Mouse (Mus musculus) forebrain, embryonic 12.5 days (tissue): Measurements from ENCODE around the gene Exosc2. TPM values are rescaled to one million over a fixed set of nuclear protein-coding genes. Genes with fewer than 3 reads are reported as not detected.

Source experiments
- ATAC-seq: fragments of 200-750 bp; cut with Nextera tagmentation; 2 replicates; pipeline ENCODE4 v1.8.0; 2017; ENCODE audit warnings: moderate TSS enrichment; ENCODE audit not compliant: low FRiP score
- H3K27ac ChIP-seq: fragments of 300-500 bp; sonication (generic); 2 replicates; pipeline ENCODE4 v1.5.1; 2016; ENCODE audit warnings: mild to moderate bottlenecking
- H3K27me3 ChIP-seq: fragments of 300-500 bp; sonication (generic); 2 replicates; pipeline ENCODE4 v1.6.1; 2016; ENCODE audit warnings: mild to moderate bottlenecking
- H3K36me3 ChIP-seq: fragments of 300-500 bp; sonication (generic); replicated peaks from 2 replicates; pipeline ENCODE4 v1.6.1; 2016; ENCODE audit warnings: mild to moderate bottlenecking
- H3K4me1 ChIP-seq: fragments of 300-500 bp; sonication (generic); 2 replicates; pipeline ENCODE4 v1.6.1; 2016
- H3K4me2 ChIP-seq: fragments of 300-500 bp; sonication (generic); 2 replicates; pipeline ENCODE4 v1.6.1; 2016; ENCODE audit warnings: mild to moderate bottlenecking, moderate library complexity
- H3K4me3 ChIP-seq: fragments of 300-500 bp; sonication (generic); replicated peaks from 2 replicates; pipeline ENCODE4 v1.5.1; 2016; ENCODE audit warnings: mild to moderate bottlenecking
- H3K9ac ChIP-seq: fragments of 300-500 bp; sonication (generic); 2 replicates; pipeline ENCODE4 v1.6.1; 2016; ENCODE audit warnings: mild to moderate bottlenecking
- H3K9me3 ChIP-seq: fragments of 300-500 bp; sonication (generic); 2 replicates; pipeline ENCODE4 v1.6.1; 2016
- WGBS: fragments of 180-500 bp; shearing (Covaris S2); methylation state at CpG from one replicate; pipeline ENCODE4 v1.1.7; 2016; 5-methylcytosine and 5-hydroxymethylcytosine counted together
- polyA plus RNA-seq: library from polyadenylated mRNA; unstranded; fragments of >200 nt; fragmentation: Nextera tagmentation; extraction: Ambion mirVana; gene quantifications from 2 replicates; pipeline ENCODE4 v1.2.1, GENCODE M21; 2016

The Exosc2 gene
- polyA plus RNA-seq, 1 experiment from 2014 or later = 60.7 TPM

GRCm38 (mm10) chr2:31712716-31713115 is 42.2 kb downstream of the Exosc2 start:
- no peaks in the 10 kb centered on the region for H3K36me3 ChIP-seq
- H3K27me3 ChIP-seq = no peaks in the 10 kb centered on the region
- no peak for ATAC-seq
- H3K9me3 ChIP-seq = no peaks in the 10 kb centered on the region
- H3K4me1 ChIP-seq = no peaks in the 10 kb centered on the region
- 82% methylated on average over 2 of the region's 2 CpGs for whole genome bisulfite sequencing
- H3K9ac ChIP-seq = no peak overlapping the region
- H3K27ac ChIP-seq = no peak overlapping the region
- no peak overlapping the region for H3K4me3 ChIP-seq
- no peak overlapping the region for H3K4me2 ChIP-seq

GRCm38 (mm10) chr2:31713813-31714212 is 43.3 kb downstream of the Exosc2 start:
- Histone ChIP-seq H3K4me3 (no peak overlapping the region), H3K27ac (no peak overlapping the region), H3K36me3 (no peaks in the 10 kb centered on the region), H3K4me2 (no peak overlapping the region), H3K27me3 (no peaks in the 10 kb centered on the region), H3K9me3 (no peaks in the 10 kb centered on the region), H3K4me1 (no peaks in the 10 kb centered on the region), H3K9ac (no peak overlapping the region)
- WGBS = 89% methylated on average over 3 of the region's 3 CpGs
- ATAC-seq = no peak

DNA sequence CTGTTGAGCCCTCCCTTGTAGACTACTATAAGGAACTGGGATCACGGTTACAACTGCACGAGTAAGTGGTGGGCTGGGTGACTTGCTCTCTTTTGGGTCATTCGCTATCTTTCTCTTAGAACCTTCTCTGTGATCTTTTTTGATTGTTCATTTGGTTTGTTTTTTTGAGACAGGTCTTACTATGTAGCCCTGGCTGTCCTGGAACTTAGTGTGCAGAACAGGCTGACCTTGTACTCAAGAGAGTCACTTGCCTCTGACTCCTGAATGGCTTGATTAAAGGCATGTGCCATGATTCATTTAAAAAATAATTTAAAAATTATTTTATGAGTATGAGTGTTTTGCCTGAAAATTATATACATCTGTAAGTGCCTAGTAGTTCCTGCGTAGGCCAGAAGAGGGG is 44.3 kb downstream of the Exosc2 start:
- Histone ChIP-seq H3K9ac (no peak overlapping the region), H3K4me3 (no peak overlapping the region), H3K27me3 (no peaks in the 10 kb centered on the region), H3K27ac (no peak overlapping the region), H3K36me3 (no peaks in the 10 kb centered on the region), H3K4me2 (no peak overlapping the region), H3K9me3 (no peaks in the 10 kb centered on the region), H3K4me1 (no peaks in the 10 kb centered on the region; the same call in 1 of the 2 replicates)
- 95% methylated on average over 4 of the region's 4 CpGs for WGBS
- ATAC-seq = no peak

GRCm38 (mm10) chr2:31715985-31716384 is 45.5 kb downstream of the Exosc2 start:
- no peak for ATAC-seq
- Histone ChIP-seq H3K36me3 (no peaks in the 10 kb centered on the region), H3K4me1 (no peaks in the 10 kb centered on the region; the same call in 1 of the 2 replicates), H3K4me3 (no peak overlapping the region), H3K27ac (no peak overlapping the region), H3K9me3 (no peaks in the 10 kb centered on the region), H3K27me3 (no peaks in the 10 kb centered on the region), H3K9ac (no peak overlapping the region), H3K4me2 (no peak overlapping the region)
- WGBS = 90% methylated on average over 7 of the region's 7 CpGs

DNA sequence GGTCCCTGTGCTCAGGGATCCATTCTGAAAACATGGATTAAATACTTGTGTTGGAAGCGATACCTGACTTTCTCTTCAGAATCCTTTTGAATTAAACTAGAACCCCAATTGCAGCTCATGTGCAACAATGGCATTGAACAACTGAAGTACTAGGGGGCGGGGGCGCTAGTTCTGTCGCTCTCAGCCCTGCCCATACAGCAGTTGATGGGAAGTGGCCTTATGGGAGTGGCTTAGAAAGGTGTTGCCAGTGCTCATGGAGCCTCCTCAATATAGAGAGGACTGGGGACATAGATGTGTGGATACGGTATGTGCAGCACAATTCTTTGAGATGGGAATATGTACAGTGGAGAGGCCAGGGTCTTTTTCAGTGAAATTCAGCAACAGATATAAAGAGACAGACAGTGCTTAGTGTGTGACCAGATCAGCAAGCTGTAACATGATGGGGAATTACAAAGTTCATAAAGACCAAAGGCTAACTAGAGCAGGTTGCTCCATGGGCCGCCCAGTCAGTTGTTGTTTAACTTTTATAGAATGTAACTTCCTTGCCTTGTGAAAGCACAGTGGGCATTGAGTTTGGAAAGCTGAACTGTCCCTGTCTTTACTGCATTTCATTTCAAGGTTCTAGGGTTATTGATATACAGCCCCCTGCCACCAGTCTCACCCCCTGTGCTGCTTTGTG is 48.8 kb downstream of the Exosc2 start:
- no peaks in the 10 kb centered on the region for H3K36me3 ChIP-seq
- no peak overlapping the region for H3K4me2 ChIP-seq
- no peak overlapping the region for H3K27ac ChIP-seq
- ATAC-seq = no peak
- no peaks in the 10 kb centered on the region for H3K27me3 ChIP-seq
- no peak overlapping the region for H3K9ac ChIP-seq
- H3K9me3 ChIP-seq = no peaks in the 10 kb centered on the region
- 85% methylated on average over 6 of the region's 6 CpGs for WGBS
- no peak overlapping the region for H3K4me3 ChIP-seq
- peaks cover 2% of the 10 kb centered on the region for H3K4me1 ChIP-seq

DNA sequence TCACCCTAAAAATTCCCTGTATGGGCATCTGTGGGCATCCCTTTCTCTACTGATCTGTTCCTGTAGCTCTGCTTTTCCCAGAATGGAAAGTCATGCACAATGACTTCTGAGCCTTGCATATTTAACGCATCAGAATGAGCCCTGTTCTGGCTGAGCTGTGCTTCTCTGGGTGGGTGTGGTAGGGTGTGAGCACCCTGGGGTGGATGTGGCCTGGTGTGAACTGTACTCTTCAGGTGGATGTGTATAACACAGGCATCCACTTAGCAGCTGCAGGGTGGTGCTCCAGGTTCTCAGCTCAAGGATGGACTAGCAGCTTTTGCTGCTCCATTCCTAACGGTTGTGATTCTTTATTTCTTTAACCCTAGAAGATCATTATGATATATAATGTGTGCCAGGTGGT is 49.4 kb downstream of the Exosc2 start:
- no peak overlapping the region for H3K4me2 ChIP-seq
- WGBS = 77% methylated on average over 2 of the region's 2 CpGs
- H3K36me3 ChIP-seq = no peaks in the 10 kb centered on the region
- H3K9me3 ChIP-seq = no peaks in the 10 kb centered on the region
- H3K9ac ChIP-seq = no peak overlapping the region
- peaks cover 2% of the 10 kb centered on the region for H3K4me1 ChIP-seq
- no peak for ATAC-seq
- H3K4me3 ChIP-seq = no peak overlapping the region
- no peaks in the 10 kb centered on the region for H3K27me3 ChIP-seq
- H3K27ac ChIP-seq = no peak overlapping the region

DNA sequence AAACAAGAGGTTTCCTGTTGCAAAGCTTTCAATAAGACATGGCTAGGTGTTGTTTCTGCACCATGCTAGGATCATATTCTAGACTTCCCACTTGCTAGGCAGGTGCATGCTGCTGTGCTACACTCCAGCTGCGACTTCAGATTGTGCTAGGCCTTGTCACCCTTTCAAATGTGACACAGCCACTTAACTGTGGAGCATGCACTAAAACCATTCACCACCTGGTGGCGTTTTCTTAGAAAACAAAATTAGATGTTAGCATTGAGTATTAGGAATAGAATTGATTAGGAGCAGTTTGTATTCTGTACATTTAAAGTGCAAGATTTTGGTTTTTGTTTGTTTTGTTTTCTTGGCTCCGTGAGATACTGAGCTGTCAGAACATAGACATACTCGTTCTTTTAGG is 50.3 kb downstream of the Exosc2 start:
- Histone ChIP-seq H3K4me2 (no peak overlapping the region), H3K36me3 (no peaks in the 10 kb centered on the region), H3K27ac (no peak overlapping the region), H3K4me3 (no peak overlapping the region), H3K27me3 (no peaks in the 10 kb centered on the region), H3K9ac (no peak overlapping the region), H3K4me1 (peaks cover 2% of the 10 kb centered on the region), H3K9me3 (no peaks in the 10 kb centered on the region)
- WGBS = 73% methylated on average over 4 of the region's 4 CpGs
- no peak for ATAC-seq

DNA sequence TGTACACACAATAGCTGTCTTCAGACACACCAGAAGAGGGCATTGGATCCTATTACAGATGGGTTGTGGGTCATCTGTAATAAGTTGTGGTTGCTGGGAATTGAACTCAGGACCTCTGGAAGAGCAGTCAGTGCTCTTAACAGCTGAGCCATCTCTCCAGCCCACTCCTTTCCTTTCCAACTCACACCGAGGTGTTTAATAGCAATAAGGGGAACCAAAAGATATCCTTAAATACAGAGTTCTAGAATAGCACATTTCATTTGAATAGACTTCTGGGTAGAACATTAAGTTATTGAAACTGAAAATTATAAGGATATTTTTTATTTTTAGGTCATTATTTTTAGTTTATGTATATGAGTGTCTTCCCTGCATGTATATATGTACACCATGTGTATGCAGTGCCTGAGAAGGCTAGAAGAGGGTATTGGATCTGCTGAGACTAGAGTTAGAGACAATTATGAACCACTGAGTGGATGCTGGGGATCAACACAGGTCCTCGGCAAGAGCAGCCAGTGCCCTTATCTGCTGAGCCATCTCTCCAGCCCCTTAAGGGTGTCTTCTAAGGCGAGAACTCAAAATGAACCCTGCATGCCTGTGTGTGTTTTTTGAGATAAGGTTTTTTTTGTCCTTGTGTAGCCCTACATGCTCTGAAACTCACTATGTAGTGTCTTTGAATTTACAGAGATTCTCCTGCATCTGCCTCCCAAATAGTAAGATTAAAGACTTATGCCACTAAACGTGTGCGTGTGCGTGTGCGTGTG is 54.4 kb downstream of the Exosc2 start:
- no peak for ATAC-seq
- Histone ChIP-seq H3K36me3 (no peaks in the 10 kb centered on the region), H3K9ac (no peak overlapping the region), H3K9me3 (no peaks in the 10 kb centered on the region), H3K4me1 (peaks cover 7% of the 10 kb centered on the region), H3K27me3 (no peaks in the 10 kb centered on the region), H3K4me3 (no peak overlapping the region), H3K27ac (no peak overlapping the region), H3K4me2 (no peak overlapping the region)
- 96% methylated on average over 7 of the region's 7 CpGs for WGBS

DNA sequence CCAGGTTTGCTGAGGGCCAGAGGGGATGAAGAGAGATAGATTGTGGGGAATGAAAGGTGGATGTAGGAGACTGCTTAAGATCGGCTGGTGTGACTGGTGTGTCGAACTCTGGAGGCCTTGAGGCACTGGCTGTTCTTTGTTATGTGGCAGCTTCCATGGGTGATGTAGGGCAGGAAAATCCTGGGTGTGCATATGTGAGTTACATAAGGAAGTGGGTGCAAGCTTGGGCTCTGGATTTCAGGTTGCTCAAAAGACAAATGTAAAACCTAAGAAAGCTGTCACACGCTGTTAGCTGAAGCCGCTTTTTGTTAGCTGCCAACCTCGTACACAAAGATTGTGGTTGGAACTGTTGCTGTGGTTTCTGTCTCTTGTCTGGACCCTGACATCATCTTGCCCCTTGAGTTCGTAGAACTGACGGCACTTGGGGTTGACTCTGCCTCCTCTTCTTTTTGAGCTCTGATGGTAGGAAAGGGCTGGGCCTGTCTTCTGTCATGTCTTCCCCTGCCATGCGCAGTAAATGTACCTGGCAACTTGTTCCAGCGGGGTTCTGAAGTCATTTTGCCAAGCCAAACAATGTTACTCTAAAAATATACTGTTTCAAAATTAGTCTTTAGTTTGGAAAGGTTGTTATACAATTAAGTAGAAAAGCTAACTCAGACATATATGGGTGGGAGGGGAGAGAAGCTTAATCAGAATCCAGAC is 57.2 kb downstream of the Exosc2 start:
- 94% methylated on average over 9 of the region's 9 CpGs for WGBS
- Histone ChIP-seq H3K36me3 (no peaks in the 10 kb centered on the region), H3K4me1 (peaks cover 5% of the 10 kb centered on the region; the same call in 1 of the 2 replicates), H3K27me3 (no peaks in the 10 kb centered on the region), H3K9ac (no peak overlapping the region), H3K4me2 (no peak overlapping the region), H3K4me3 (no peak overlapping the region), H3K27ac (no peak overlapping the region), H3K9me3 (no peaks in the 10 kb centered on the region)
- ATAC-seq = no peak

DNA sequence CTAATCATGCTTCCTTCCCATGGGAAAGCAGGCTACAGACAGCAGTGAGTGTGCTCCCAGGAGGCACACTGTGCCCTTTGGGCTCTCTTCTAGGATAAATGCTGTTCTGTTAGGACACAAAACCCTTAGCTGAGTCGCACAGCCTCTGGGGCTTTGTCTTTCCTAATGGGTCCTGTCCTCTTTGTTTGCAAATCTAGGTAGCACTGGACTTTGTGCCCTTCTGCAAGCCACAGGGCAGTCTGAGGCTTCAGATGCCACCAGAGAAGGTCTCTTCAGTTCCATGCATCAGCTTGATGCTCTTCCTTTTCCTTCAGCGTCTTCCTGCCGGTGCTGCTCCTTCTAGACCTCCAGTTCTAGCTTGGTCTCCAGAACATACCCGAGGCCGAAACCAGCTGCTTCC is 60.1 kb downstream of the Exosc2 start:
- no peaks in the 10 kb centered on the region for H3K36me3 ChIP-seq
- H3K4me3 ChIP-seq = no peak overlapping the region
- 92% methylated on average over 5 of the region's 5 CpGs for WGBS
- no peak overlapping the region for H3K9ac ChIP-seq
- H3K27ac ChIP-seq = no peak overlapping the region
- no peaks in the 10 kb centered on the region for H3K27me3 ChIP-seq
- no peaks in the 10 kb centered on the region for H3K9me3 ChIP-seq
- ATAC-seq = no peak
- peaks cover 5% of the 10 kb centered on the region; the same call in 1 of the 2 replicates for H3K4me1 ChIP-seq
- H3K4me2 ChIP-seq = no peak overlapping the region
